Mouse (Mus musculus) erythroblast, embryonic 14.5 days (primary cell): ENCODE results near the gene Fgfr2. TPM values are rescaled to one million over a fixed set of nuclear protein-coding genes. Genes with fewer than 3 reads are reported as not detected.

ENCODE experiments used
- H3K27me3 ChIP-seq: 2 replicates; pipeline ENCODE4 v1.6.1; 2012; ENCODE audit warnings: inconsistent platforms; ENCODE audit not compliant: control insufficient read depth
- H3K36me3 ChIP-seq: 2 replicates; pipeline ENCODE4 v1.6.1; 2012; ENCODE audit warnings: mild to moderate bottlenecking, inconsistent platforms; ENCODE audit not compliant: control insufficient read depth
- H3K4me1 ChIP-seq: 2 replicates; pipeline ENCODE4 v1.6.1; 2012; ENCODE audit warnings: inconsistent platforms; ENCODE audit not compliant: control insufficient read depth
- H3K4me3 ChIP-seq: replicated peaks from 2 replicates; pipeline ENCODE3; 2012; ENCODE audit warnings: moderate library complexity, mild to moderate bottlenecking, inconsistent platforms
- H3K9me3 ChIP-seq: 2 replicates; pipeline ENCODE4 v1.6.1; 2012; ENCODE audit warnings: low read length, inconsistent platforms, mixed read lengths; ENCODE audit not compliant: control insufficient read depth
- GATA1 ChIP-seq: IDR thresholded peaks from 2 replicates; pipeline ENCODE4 v1.6.1; 2012; ENCODE audit warnings: low read length, inconsistent platforms, mixed read lengths
- TAL1 ChIP-seq: IDR thresholded peaks from 3 replicates; pipeline ENCODE4 v1.6.1; 2012; ENCODE audit warnings: low read length, inconsistent platforms, mixed read lengths
- polyA plus RNA-seq: library from polyadenylated mRNA; stranded (reverse); fragments of >175 nt; gene quantifications from 2 replicates; pipeline ENCODE4 v1.2.3, GENCODE M21; 2012

The Fgfr2 gene
- polyA plus RNA-seq, 1 experiment: not detected

GRCm38 (mm10) chr7:131992873-131993272 is 1130.3 kb downstream of the Fgfr2 start:
- Histone ChIP-seq H3K4me3 (no peak overlapping the region), H3K4me1 (no peaks in the 10 kb centered on the region), H3K9me3 (peaks cover 11% of the 10 kb centered on the region), H3K36me3 (no peaks in the 10 kb centered on the region), H3K27me3 (no peaks in the 10 kb centered on the region)
- no peak for TF ChIP-seq GATA1
- TF ChIP-seq TAL1: no peak

GRCm38 (mm10) chr7:131992226-131992625 is 1130.9 kb downstream of the Fgfr2 start:
- H3K4me3 ChIP-seq: no peak overlapping the region
- H3K9me3 ChIP-seq: peaks cover 11% of the 10 kb centered on the region
- H3K4me1 ChIP-seq: no peaks in the 10 kb centered on the region
- no peaks in the 10 kb centered on the region for H3K36me3 ChIP-seq
- TF ChIP-seq TAL1 (no peak), GATA1 (no peak)
- H3K27me3 ChIP-seq: no peaks in the 10 kb centered on the region

- Histone ChIP-seq H3K4me3 (no peak overlapping the region), H3K27me3 (no peaks in the 10 kb centered on the region), H3K9me3 (peaks cover 3% of the 10 kb centered on the region; the same call in 1 of the 2 replicates), H3K36me3 (no peaks in the 10 kb centered on the region), H3K4me1 (no peaks in the 10 kb centered on the region)
- TF ChIP-seq GATA1: no peak
- TF ChIP-seq TAL1: no peak
These were observed 1134.1 kb downstream of the Fgfr2 start for GRCm38 (mm10) chr7:131989056-131989455.

DNA sequence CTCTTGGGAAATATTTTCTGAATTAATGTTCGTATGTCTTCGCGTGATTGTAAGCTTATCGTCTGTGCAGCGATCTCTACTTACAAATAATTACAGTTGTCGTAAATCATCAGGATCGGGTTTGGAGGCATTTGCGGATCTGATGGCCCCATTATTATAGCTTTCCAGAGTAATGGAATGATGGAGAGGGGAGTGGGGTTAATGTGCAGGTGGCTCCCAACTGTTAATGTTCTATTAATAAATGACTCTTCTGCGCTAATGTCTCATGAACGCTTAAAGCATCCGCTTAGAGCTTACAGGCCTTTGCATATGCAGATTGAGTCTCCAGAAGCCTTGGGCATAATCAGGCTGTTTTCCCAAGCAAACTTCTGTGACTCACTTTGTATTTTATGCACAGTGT is 1144.5 kb downstream of the Fgfr2 start:
- H3K4me3 ChIP-seq: no peak overlapping the region
- H3K27me3 ChIP-seq: no peaks in the 10 kb centered on the region
- H3K9me3 ChIP-seq: no peaks in the 10 kb centered on the region
- TF ChIP-seq TAL1 (no peak), GATA1 (no peak)
- no peaks in the 10 kb centered on the region for H3K36me3 ChIP-seq
- no peaks in the 10 kb centered on the region for H3K4me1 ChIP-seq

GRCm38 (mm10) chr7:131975867-131976266 is 1147.3 kb downstream of the Fgfr2 start:
- TF ChIP-seq TAL1 (no peak), GATA1 (no peak)
- Histone ChIP-seq H3K4me3 (no peak overlapping the region), H3K36me3 (no peaks in the 10 kb centered on the region), H3K4me1 (no peaks in the 10 kb centered on the region), H3K27me3 (no peaks in the 10 kb centered on the region), H3K9me3 (no peaks in the 10 kb centered on the region)

GRCm38 (mm10) chr7:131970255-131970654 is 1152.9 kb downstream of the Fgfr2 start:
- Histone ChIP-seq H3K4me1 (no peaks in the 10 kb centered on the region), H3K4me3 (no peak overlapping the region), H3K27me3 (peaks cover 27% of the 10 kb centered on the region), H3K36me3 (no peaks in the 10 kb centered on the region), H3K9me3 (no peaks in the 10 kb centered on the region)
- TF ChIP-seq GATA1 (no peak), TAL1 (no peak)

GRCm38 (mm10) chr7:131966916-131967494 is 1156.1 kb downstream of the Fgfr2 start:
- Histone ChIP-seq H3K4me1 (no peaks in the 10 kb centered on the region), H3K9me3 (no peaks in the 10 kb centered on the region), H3K4me3 (no peak overlapping the region), H3K27me3 (peaks cover 28% of the 10 kb centered on the region), H3K36me3 (no peaks in the 10 kb centered on the region)
- TF ChIP-seq GATA1 (no peak), TAL1 (no peak)

- H3K4me3 ChIP-seq: no peak within 1 kb of the TSS
- no peaks in the 10 kb centered on the region for H3K9me3 ChIP-seq
- no peaks in the 10 kb centered on the region for H3K4me1 ChIP-seq
- H3K27me3 ChIP-seq: peaks cover 28% of the 10 kb centered on the region
- TF ChIP-seq GATA1 (no peak), TAL1 (no peak)
- no peaks in the 10 kb centered on the region for H3K36me3 ChIP-seq
These were observed 1156.9 kb downstream of the Fgfr2 start, which contains the start of gene Gpr26 for GRCm38 (mm10) chr7:131966023-131966915. Gene Gpr26 (plus strand): TSS chr7:131966460.

GRCm38 (mm10) chr7:131960551-131960950 is 1162.6 kb downstream of the Fgfr2 start:
- TF ChIP-seq GATA1: no peak
- no peak for TF ChIP-seq TAL1
- Histone ChIP-seq H3K4me1 (no peaks in the 10 kb centered on the region), H3K36me3 (no peaks in the 10 kb centered on the region), H3K27me3 (peaks cover 4% of the 10 kb centered on the region; the same call in 1 of the 2 replicates), H3K4me3 (no peak overlapping the region), H3K9me3 (no peaks in the 10 kb centered on the region)
